In the genomic region with DNA sequence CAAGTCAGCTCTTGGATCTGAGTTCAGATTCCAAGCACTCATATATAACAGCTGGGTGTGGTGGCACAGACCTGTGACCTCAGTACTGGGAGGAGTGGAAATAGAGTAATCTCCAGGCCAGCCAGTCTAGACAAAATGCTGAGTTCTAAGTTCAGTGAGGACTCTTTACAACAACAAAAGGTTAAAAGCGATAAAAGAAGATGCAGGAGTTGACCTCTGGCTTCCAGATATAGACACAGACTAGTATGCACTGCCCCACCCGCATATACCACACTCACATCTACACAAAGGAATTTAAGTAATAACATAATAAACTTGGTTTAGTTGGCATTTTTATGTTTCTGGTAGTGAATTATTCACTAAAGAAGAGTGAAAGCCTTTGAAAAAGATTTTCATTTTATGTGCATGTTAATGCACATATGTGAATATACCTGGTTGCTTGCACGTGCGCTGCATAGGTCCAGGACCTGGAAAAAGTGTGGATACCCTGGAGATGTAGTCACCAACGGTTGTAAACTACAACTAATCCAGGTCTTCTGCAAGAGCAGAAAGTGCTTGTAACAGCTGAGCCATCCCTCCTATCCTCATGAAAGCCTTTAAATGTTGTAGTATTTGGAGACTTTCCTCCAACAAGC, we compare ENCODE assay signal across 24 mouse cellular contexts. TPM values are rescaled to one million over a fixed set of nuclear protein-coding genes. Genes with fewer than 3 reads are reported as not detected.
DNase-seq lines count a peak whose midpoint lies in the region; ATAC-seq and TF ChIP-seq lines count a peak whose summit lies in the region.
"Had no signal": no experiment of that assay in that cellular context is flagged by ENCODE, and none has a peak within 500 bp of the region (broad histone marks: within the 10 kb centered on the region; RNA-seq: fewer than 3 reads in every experiment).

No protein-coding gene starts in this region.

- no peak for TF ChIP-seq POLR2A in small intestine, adult 2 months (IDR thresholded peaks at IDR 0.05; ENCODE audit: low read depth, low read length)

- H3K9me3 ChIP-seq in intestine, embryonic 16.5 days (ENCODE audit: control insufficient read depth, low read length), result no peaks in the 10 kb centered on the region
- no peaks in the 10 kb centered on the region for H3K9me3 ChIP-seq in hindbrain, embryonic 13.5 days
- H3K9me3 ChIP-seq: embryonic facial prominence, embryonic 10.5 days; embryonic facial prominence, embryonic 12.5 days; forebrain, embryonic 13.5 days; forebrain, embryonic 15.5 days; G1E had no signal

- no peak for TF ChIP-seq CTCF in small intestine, adult 2 months (IDR thresholded peaks at IDR 0.05; ENCODE audit: extremely low read depth, insufficient read length, insufficient replicate concordance, low read depth, low read length)

- WGBS in intestine, embryonic 16.5 days, result 75% methylated on average over 5 of the region's 5 CpGs
- WGBS in small intestine, adult 2 months, result 64% methylated on average over 5 of the region's 5 CpGs
- 95% methylated on average over 5 of the region's 5 CpGs for WGBS in hindbrain, embryonic 13.5 days

- peak; percentile 7 for DNase-seq in heart, adult 11 months
- no peak for DNase-seq in heart, postnatal 25 days (ENCODE audit: low spot score)
- DNase-seq in gastrocnemius, postnatal 4 days (ENCODE audit: low spot score in 2 of 2), result no peak
- DNase-seq: adrenal gland, adult 8-10 months; adrenal gland, postnatal 14 days; adrenal gland, postnatal 36 days; B cell, adult 2 months; cerebellum, adult 11-12 months; cerebellum, adult 2 months; cerebellum, adult 9-10 months; cerebellum, postnatal 10 days; cerebellum, postnatal 25 days had no signal

- ATAC-seq in intestine, embryonic 16.5 days, result peak; percentile 91
- no peak for ATAC-seq in hindbrain, embryonic 13.5 days (ENCODE audit: low FRiP score)
- ATAC-seq: activated CD4-positive, CD25-positive, alpha-beta regulatory T cell, adult 4 months; CD4-positive, CD25-positive, alpha-beta regulatory T cell, adult 4 months; forebrain, embryonic 13.5 days; forebrain, embryonic 15.5 days; Patski had no signal

- no peaks in the 10 kb centered on the region for H3K36me3 ChIP-seq in intestine, embryonic 16.5 days (ENCODE audit: control insufficient read depth, insufficient read depth, low read length)
- H3K36me3 ChIP-seq in small intestine, adult 2 months (ENCODE audit: control insufficient read depth, insufficient read depth, low read length), result no peaks in the 10 kb centered on the region
- H3K36me3 ChIP-seq in hindbrain, embryonic 13.5 days, result no peaks in the 10 kb centered on the region
- H3K36me3 ChIP-seq: embryonic facial prominence, embryonic 10.5 days; embryonic facial prominence, embryonic 12.5 days; forebrain, embryonic 15.5 days; G1E had no signal

- H3K27me3 ChIP-seq in intestine, embryonic 16.5 days (replicated peaks; ENCODE audit: control insufficient read depth, insufficient read depth, low read length), result no peaks in the 10 kb centered on the region
- no peaks in the 10 kb centered on the region for H3K27me3 ChIP-seq in small intestine, adult 2 months (ENCODE audit: control insufficient read depth, insufficient read depth, low read length)
- no peaks in the 10 kb centered on the region for H3K27me3 ChIP-seq in hindbrain, embryonic 13.5 days
- H3K27me3 ChIP-seq: CH12.LX; embryonic facial prominence, embryonic 12.5 days; forebrain, embryonic 13.5 days; forebrain, embryonic 15.5 days; Patski had no signal

- peaks cover 4% of the 10 kb centered on the region for H3K4me1 ChIP-seq in intestine, embryonic 16.5 days (ENCODE audit: control insufficient read depth, insufficient read depth, low read length)
- peaks cover 15% of the 10 kb centered on the region; the same call in 1 of the 2 replicates for H3K4me1 ChIP-seq in small intestine, adult 2 months (ENCODE audit: control insufficient read depth, insufficient read depth, insufficient read length, low read length)
- no peaks in the 10 kb centered on the region for H3K4me1 ChIP-seq in hindbrain, embryonic 13.5 days (replicated peaks)
- H3K4me1 ChIP-seq: embryonic facial prominence, embryonic 10.5 days; embryonic facial prominence, embryonic 12.5 days; forebrain, embryonic 13.5 days; forebrain, embryonic 15.5 days had no signal

- peak overlapping the region; percentile 56 for H3K27ac ChIP-seq in intestine, embryonic 16.5 days (ENCODE audit: low read length)
- peak overlapping the region; percentile 40; the same call in 1 of the 2 replicates for H3K27ac ChIP-seq in small intestine, adult 2 months (ENCODE audit: insufficient read depth, low read depth, low read length)
- no peak overlapping the region for H3K27ac ChIP-seq in hindbrain, embryonic 13.5 days
- H3K27ac ChIP-seq: embryonic facial prominence, embryonic 10.5 days; embryonic facial prominence, embryonic 12.5 days; forebrain, embryonic 13.5 days; forebrain, embryonic 15.5 days had no signal

- intact Hi-C loops in heart, postnatal 25 days (cut with DNase I), result no loop called here

- H3K4me2 ChIP-seq in intestine, embryonic 16.5 days (ENCODE audit: low read depth, low read length), result no peak overlapping the region
- H3K4me2 ChIP-seq in hindbrain, embryonic 13.5 days, result no peak overlapping the region
- H3K4me2 ChIP-seq: embryonic facial prominence, embryonic 12.5 days; forebrain, embryonic 13.5 days; forebrain, embryonic 15.5 days had no signal

- H3K4me3 ChIP-seq in intestine, embryonic 16.5 days (ENCODE audit: low read length), result no peak overlapping the region
- H3K4me3 ChIP-seq in small intestine, adult 2 months (ENCODE audit: low read depth, low read length), result no peak overlapping the region
- no peak overlapping the region for H3K4me3 ChIP-seq in hindbrain, embryonic 13.5 days
- H3K4me3 ChIP-seq: embryonic facial prominence, embryonic 10.5 days; embryonic facial prominence, embryonic 12.5 days; forebrain, embryonic 13.5 days; forebrain, embryonic 15.5 days had no signal

- H3K9ac ChIP-seq in intestine, embryonic 16.5 days (ENCODE audit: low read depth, low read length), result no peak overlapping the region
- no peak overlapping the region for H3K9ac ChIP-seq in hindbrain, embryonic 13.5 days
- H3K9ac ChIP-seq: embryonic facial prominence, embryonic 12.5 days; forebrain, embryonic 13.5 days; forebrain, embryonic 15.5 days had no signal

RNA-seq across cellular contexts. Expression of a gene that starts 45.4 kb away (rescaled TPM):
- 100 to 1,000 TPM; 344 to 347 TPM for total RNA-seq in heart, postnatal 25 days (2021)
- polyA plus RNA-seq in intestine, embryonic 16.5 days (2015; fragmentation: Nextera tagmentation; extraction: Ambion mirVana), result 512 and 640 TPM in 2 replicates
- 201 and 1,598 TPM in 2 replicates for polyA plus RNA-seq in small intestine, adult 2 months (2012; rRNA removed)
- polyA plus RNA-seq in hindbrain, embryonic 13.5 days (2015; fragmentation: Nextera tagmentation; extraction: Ambion mirVana), result 120 and 137 TPM in 2 replicates
- 100 to 1,000 TPM; 253 to 263 TPM for total RNA-seq in gastrocnemius, postnatal 4 days (2021)
- polyA plus RNA-seq: G1E had no signal
